Mouse (Mus musculus) central nervous system, embryonic 18 days (tissue): ENCODE measurements around the gene Rbbp5. TPM values are rescaled to one million over a fixed set of nuclear protein-coding genes. Genes with fewer than 3 reads are reported as not detected.

Experiments used
- polyA plus RNA-seq: library from polyadenylated mRNA; depleted of rRNA; stranded (reverse); fragments of >200 nt; gene quantifications from 2 replicates; pipeline ENCODE4 v1.2.3, GENCODE M21; 2012; rRNA removed

Gene Rbbp5
- polyA plus RNA-seq, result 46.0 and 47.6 TPM in 2 replicates

DNA sequence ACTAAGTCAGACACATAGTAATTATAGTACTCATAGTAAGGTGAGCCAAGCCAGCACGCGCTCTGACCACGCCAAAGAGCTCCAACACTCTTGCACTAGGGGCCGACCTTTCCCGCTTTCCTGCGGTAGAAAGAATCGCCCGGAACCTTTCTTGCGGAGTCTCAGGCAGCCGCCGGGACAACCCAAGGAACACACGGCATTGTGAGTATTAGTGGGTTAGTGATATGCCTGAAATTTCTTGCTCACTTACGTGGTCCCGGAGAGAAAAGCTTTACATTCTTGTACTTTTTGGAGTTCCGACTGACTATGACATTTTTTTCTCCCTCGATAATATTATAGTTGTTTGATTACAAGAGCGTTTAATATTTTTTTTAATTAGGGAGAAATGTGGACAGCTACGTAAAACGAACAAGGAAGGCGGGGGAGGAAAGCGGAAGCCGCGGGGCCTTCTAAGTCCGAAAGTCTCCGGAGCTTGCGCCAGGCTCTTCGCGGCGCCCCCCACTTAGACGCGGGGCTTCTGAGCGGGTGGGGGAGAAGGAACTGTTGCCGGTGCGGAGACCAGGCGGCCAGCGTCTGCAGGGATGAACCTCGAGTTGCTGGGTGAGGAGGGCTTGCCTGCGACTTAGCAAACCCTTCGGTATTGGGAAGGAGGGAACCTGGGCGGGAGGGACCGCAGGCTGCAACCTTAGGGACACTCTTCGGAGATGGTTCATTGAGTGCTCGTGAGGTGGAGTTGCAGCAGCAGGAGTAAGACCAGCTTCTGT, at the start of gene Rbbp5:
Gene Rbbp5, plus strand, starts transcription at position 438 of the 764 bp plus-strand sequence.

DNA sequence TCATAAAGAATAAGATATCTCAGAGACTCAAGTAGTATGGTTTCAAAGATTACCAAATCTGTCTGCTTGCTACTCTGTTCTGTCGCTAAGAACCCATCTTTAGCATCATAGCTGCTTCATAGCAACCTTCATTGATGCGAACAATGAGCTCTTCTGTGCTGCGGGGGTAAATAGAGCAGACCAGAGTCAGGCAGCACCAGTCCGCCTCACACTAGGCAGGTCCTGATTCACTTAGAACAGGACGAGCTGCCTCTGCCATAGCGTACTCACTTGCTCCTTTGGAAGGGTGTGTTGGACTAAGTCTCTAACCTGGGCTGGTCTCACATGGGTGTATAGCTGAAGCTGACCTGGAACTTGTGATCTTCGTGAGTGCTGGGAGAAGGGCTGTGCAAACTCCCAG, 28.9 kb downstream of the Rbbp5 start, which contains the start of gene Tmem81:
Gene Tmem81, plus strand, starts transcription at position 173 of the 400 bp plus-strand sequence.

DNA sequence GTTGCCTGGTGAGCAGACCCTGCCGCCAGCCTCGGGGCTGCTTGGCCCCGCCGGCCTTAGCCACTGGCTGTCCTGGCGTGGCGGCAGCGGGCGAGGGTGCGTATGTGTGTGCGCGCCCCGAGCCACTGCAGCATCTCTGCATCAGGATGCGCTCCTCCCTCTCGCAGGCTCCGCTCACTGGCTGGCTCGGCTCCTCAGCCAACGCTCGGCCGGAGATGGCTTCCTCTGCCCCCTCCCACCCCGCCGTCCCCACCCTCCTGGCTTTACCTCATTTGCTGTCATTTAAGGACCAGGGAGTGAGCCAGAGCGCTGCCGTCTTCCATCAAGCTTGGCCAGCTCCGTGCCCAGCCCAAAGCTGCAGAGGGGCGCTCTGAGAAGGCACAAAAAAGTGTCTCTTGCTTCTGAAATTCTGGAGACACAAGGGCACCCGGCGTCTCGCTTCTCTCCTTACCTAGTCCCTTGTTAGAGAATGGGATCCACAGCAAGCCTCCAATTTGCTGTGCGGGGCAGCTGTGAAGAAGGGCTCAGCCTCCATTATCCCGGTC, 65.7 kb downstream of the Rbbp5 start, which contains the start of gene Cntn2:
Gene Cntn2, minus strand, starts transcription at position 495 of the 545 bp plus-strand sequence.

Other genes with a start within 250 kb of the Rbbp5 start
- gene Gm10188, start 247.6 kb upstream of the Rbbp5 start, polyA plus RNA-seq, result not detected in 2 replicates
- gene Klhdc8a, start 178.7 kb upstream of the Rbbp5 start, polyA plus RNA-seq, result 7.9 and 8.0 TPM in 2 replicates
- 10.4 TPM in 2 replicates for gene Nuak2, start 161.2 kb upstream of the Rbbp5 start, polyA plus RNA-seq
- gene Tmcc2, start 86.1 kb upstream of the Rbbp5 start, polyA plus RNA-seq, result 60.6 and 68.2 TPM in 2 replicates
- gene Dstyk, start 59.8 kb upstream of the Rbbp5 start, polyA plus RNA-seq, result 14.4 and 15.3 TPM in 2 replicates
- gene Tmem81, start 28.9 kb downstream of the Rbbp5 start, polyA plus RNA-seq, result 2.3 and 2.5 TPM in 2 replicates
- 80.7 and 90.8 TPM in 2 replicates for gene Cntn2, start 65.9 kb downstream of the Rbbp5 start, polyA plus RNA-seq